Mouse (Mus musculus) frontal cortex, adult (tissue): ENCODE data around the gene Eea1.

Source experiments
- ATAC-seq: cut with Nextera tagmentation; 2 replicates; pipeline ENCODE4 v1.9.2; 2017; ENCODE audit warnings: mild to moderate bottlenecking, moderate library complexity, mixed read lengths; ENCODE audit not compliant: low TSS enrichment

Eea1 gene

GRCm38 (mm10) chr10:95949410-95949809, 9.0 kb downstream of the Eea1 start:
- ATAC-seq, result no peak

GRCm38 (mm10) chr10:95950194-95950593, 9.7 kb downstream of the Eea1 start:
- ATAC-seq, result no peak

- no peak for ATAC-seq
Observed at GRCm38 (mm10) chr10:95950797-95951196, 10.3 kb downstream of the Eea1 start.

DNA sequence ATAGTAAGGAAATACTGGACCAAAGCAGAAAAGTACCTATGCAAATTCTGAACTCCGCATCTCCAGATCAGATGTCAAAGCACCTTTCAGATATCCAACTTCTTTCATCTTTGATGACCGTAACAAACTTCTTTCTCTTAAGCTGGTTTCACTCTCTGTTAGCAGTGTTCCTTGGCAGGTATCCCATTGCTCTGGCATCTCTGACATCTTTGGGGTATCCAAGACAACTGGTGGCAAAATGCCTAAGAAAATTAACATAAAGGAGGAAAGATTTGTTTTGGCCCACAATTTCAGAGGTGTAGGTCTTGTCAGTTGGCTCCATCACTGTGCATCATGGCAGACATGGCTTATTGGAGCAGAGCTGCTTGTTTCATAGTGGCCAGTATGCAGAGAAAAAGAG, 10.9 kb downstream of the Eea1 start:
- ATAC-seq, result no peak

DNA sequence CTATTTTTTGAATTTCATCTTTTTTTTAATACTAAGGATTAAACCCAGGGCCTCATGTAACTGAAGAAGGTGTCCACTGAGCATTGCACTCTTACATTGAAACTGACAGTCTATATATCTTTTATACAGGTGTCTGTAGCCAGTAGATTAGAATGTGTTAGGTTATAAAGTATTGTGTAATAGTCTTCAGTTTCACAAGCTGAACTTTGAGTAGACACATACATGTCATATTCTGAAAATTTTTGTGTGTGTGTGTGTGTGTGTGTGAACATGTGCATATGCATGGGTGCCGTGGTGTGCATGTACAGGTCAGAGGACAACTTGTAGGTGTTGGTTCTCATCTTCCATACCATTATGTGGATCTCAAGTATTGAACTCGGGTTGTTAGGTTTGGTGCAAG, 16.2 kb downstream of the Eea1 start:
- no peak for ATAC-seq

DNA sequence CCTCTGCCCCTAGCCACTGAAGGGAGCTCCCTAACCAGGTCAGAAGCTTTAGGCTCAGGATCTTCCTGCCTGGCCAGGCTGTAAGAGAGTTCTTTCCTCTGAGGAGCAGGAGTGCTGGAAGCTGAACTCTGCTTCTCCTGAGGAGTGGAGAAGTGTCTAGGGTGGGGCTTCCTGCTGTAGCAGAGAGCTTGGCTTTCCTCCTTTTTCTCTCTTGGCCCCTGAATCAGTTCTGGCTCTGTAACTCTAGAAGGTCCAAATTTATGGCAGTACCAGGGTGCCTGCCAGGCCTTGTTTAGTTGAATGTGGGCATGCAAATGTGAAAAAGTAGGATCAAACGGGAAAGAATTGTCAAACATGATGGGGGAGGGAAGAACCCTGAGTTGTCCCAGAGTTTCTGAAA, 17.1 kb downstream of the Eea1 start:
- peak; percentile 23; the same call in 1 of the 2 replicates for ATAC-seq

- no peak for ATAC-seq
Observed at GRCm38 (mm10) chr10:95964679-95965078, 24.2 kb downstream of the Eea1 start.

GRCm38 (mm10) chr10:95969694-95970093, 29.2 kb downstream of the Eea1 start:
- ATAC-seq, result no peak

DNA sequence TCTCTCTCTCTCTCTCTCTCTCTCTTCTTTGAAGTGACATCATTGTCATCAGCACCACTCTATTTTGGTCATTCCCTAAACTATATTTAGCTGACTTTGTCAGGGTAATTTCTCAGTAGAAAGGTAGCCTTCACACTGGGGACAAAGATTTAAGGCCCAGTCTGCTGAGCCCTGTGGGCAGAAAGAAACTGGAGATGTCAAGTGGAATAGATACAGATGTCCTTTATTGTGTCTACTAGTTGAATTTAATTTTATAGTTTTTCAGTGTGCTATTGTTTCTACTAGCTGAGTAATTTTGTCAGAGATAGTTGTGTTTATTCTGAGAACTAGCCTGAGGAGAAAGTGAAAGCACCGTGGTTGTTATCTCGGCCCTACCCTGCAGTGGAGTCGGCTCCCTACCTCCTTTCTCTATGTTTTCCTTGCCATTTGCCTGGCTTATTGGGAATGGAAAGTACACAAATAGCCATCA, 30.3 kb downstream of the Eea1 start:
- peak; percentile 59 for ATAC-seq

DNA sequence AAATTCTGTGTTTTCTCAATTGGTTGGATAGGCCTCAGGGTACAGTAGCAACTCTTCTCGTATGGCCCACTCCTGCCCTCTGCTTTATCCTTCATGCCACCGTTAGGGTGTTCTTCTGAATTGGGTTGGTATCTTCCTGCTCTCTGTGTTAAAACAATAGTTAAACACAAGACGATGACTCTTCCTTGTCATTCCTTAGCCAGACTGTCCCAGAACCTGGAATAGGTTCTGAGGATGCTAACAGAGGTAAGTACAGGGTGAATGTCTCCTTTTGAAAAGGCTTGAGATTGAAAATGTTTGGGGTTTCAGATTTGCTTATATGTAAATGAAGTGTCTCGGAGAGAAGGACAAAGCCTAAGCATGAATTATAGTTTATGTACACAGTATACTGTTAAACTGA, 30.9 kb downstream of the Eea1 start:
- ATAC-seq, result no peak

GRCm38 (mm10) chr10:95971942-95972341, 31.5 kb downstream of the Eea1 start:
- ATAC-seq, result no peak

DNA sequence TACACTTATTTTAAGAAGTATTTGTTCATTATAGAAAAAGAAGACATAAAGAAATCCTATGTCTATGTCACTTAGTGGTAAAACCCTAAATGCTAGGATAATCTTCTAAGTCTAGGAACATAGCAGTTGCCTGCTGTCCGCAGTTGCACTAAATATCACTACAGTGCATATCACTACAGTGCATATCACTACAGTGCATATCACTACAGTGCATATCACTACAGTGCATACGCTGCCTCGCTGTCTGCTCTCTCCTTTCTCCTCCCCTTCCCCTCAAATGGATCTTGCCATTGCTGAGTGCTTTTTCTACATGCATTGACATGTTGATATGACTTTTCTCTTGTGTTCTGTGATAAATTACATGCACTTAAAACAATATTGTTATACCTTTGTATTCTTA, 34.0 kb downstream of the Eea1 start:
- ATAC-seq, result no peak

GRCm38 (mm10) chr10:95976798-95977197, 36.3 kb downstream of the Eea1 start:
- ATAC-seq, result no peak

DNA sequence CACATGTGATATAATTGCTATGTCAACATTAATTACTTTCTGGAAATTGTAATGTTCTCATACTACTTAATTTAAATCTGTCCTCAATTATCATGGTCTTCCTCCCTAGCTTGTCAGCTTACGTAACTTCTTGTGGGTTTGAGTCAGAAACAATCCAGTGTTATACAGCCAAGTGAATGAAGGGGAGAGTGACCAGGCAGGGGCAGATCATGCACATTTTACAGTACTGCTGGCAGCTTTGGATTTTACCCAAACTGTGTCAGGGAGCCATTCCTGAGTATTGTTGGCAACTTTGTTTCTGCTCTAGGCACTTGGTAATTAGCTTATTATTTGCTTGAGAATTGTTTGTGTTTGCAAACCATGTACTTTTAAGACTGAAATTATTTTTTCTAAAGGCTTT, 49.3 kb downstream of the Eea1 start:
- no peak for ATAC-seq

- ATAC-seq, result no peak
Observed at GRCm38 (mm10) chr10:95991176-95991575, 50.7 kb downstream of the Eea1 start.

DNA sequence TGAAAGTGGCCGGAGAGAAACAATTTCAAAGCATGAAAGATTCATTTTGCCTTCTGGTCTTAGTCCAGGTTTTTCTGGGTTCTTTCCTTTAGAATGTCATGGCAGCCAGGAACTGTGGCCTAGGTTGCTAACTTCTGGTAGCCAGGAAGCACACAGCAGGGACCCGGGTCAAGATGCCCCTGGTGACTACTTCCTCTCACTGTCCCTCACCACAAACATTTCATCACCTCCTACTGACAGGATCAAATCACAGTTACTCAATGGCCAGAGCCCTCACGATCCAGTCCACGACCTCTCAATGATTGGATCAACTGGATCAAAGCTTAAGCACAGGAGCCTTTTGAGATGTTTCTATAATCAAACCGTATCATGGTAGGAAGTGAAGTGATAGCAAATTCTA, 60.5 kb downstream of the Eea1 start:
- ATAC-seq, result no peak

GRCm38 (mm10) chr10:96015738-96016137, 75.3 kb downstream of the Eea1 start:
- no peak for ATAC-seq

- ATAC-seq, result no peak
Observed at GRCm38 (mm10) chr10:96017418-96017817, 77.0 kb downstream of the Eea1 start.

GRCm38 (mm10) chr10:96033356-96033984, 93.0 kb downstream of the Eea1 start:
- ATAC-seq, result peak; percentile 97

DNA sequence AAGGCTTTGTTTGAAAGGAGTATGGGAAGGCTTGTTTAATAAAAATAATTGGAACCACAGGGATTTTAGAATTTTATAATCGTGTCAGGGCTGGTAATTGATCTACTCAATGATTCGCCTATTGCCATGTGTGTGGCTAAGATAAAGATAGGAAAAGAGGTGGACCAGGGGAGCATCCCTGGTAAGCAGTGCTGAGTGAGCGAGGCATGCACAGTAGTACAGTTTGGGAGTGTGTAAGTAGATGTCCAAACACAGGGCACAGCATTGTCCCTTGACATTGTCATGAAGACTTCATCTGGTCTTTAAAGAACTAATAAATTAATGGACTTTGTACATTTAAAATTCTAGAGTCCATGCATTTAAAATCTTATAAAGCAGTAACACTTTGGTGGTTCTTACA, 93.7 kb downstream of the Eea1 start:
- ATAC-seq, result no peak

- ATAC-seq, result no peak
Observed at GRCm38 (mm10) chr10:96035951-96036350, 95.5 kb downstream of the Eea1 start.

DNA sequence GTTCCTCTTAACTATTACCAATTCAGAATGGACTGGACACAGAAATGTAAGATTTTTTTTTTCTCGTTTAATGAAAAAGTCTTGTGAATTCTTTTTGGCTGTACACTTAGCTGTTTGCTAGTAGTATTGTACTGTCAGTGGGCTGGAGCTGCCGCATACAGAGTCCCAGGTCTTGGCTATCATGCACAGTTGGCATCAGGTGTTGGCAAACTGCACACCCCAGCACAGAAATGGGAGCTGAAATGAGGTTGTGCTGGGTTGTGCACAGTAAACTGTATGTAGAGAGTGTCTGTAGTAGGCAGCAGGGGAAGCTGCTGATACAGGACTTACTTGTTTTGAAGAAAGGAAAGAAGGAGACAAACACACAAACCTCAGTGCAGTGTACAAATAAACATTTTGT, 103.8 kb downstream of the Eea1 start:
- no peak for ATAC-seq

DNA sequence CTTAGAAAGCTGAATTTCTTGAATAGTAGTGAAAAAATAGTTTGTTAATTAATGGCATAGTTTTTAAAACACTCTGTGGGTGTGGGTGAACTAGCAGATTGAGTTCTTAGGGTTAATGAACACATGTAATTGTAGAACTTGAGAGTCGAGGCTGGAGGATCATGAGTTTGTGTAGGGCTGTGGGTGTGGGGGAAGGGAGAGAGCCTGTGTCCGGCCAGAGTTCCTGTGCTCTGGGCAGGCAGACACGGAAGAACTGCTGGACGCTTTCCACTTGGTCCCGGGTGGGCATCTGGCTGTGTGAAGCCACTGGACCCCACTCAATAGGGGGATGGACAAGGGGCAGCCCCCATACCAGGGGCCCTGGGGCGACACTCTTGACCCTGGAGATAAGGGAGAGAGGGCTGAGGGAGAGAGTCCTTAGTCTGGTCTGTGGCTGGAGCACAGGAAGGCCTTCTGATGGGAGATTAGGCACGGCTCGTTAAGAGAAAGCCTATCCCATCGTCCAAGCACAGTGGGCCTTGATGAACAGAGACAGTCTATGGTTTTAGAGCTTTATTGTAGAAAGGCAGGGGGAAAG, 107.6 kb downstream of the Eea1 start:
- ATAC-seq, result no peak

- no peak for ATAC-seq
Observed at GRCm38 (mm10) chr10:96048550-96048949, 108.1 kb downstream of the Eea1 start.
